Mouse (Mus musculus) Muller cell, postnatal 12 days (primary cell): Measurements from ENCODE around the gene Frmd4a.

Experiments
- DNase-seq: peaks from one replicate; pipeline ENCODE4 v3.0.0-alpha.2; 2015; ENCODE audit errors: inconsistent ontology term

Gene Frmd4a

GRCm38 (mm10) chr2:4017528-4018288 is at the start of gene Frmd4a:
Gene Frmd4a, plus strand, starts transcription at chr2:4017717.
- no peak for DNase-seq

- no peak for DNase-seq
These were observed 28.6 kb upstream of the Frmd4a start for GRCm38 (mm10) chr2:3988876-3989275.

DNA sequence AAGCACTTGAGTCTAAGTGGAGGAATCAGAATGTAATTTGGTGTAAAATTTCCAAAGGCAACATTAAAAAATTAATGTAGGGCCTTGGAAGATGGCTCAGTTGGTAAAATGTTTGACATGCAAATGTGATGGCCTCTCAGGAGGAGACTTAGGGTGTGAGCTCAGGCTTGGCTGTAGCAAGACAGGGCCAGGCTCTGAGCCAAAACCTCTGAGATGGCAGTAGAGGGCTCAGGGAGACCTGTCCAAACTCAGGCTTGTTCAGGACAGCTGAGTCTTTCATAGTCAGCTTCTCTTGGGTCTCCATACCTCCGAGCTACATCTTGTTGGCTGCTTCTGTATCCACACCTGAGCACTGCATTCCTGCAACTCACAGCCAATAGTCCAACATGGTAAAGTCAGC is 27.1 kb upstream of the Frmd4a start:
- DNase-seq = no peak

GRCm38 (mm10) chr2:4018431-4018876 is 937 bp downstream of the Frmd4a start:
- DNase-seq = no peak

GRCm38 (mm10) chr2:4018909-4019308 is 1.4 kb downstream of the Frmd4a start:
- DNase-seq = no peak

DNA sequence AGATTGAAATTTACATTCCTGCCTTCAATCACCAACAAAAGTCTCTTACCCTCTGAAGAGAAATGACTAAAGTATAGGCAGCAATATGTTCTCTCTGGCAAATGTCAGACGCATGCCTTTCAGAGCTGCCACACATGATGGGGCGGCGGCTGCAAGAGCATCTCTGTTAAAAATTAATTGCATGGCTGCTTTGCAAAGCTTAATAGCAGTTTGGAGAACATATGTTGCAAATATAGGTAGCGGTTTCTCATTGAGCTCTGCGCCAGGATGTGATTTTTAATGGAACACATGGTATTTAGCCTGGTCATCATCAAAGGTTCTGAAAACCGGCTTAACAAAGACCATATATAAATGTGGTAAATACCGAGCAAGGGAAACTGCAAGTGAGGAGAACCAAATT is 7.4 kb downstream of the Frmd4a start:
- no peak for DNase-seq

- no peak for DNase-seq
These were observed 11.7 kb downstream of the Frmd4a start for GRCm38 (mm10) chr2:4029031-4029747.

DNA sequence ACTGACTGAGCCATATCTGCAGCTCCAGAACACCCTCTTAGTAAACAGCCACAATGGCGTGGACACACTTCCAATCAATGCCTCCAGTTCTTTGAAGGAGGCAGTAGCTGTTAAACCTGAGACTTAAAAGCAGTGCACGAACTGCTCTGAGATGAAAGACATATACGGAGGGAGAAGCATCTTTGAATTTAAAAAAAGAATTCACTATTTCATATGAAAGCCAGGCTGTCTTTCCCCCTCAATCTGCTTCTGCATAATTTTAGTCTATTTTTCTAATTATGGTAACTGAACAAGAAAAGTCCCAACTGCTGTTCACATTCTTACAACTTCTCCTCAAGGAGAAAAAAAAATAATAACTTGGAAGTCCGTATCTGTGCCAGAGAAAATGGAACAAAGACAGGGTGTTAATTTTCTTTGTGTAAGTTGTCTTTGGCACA is 18.7 kb downstream of the Frmd4a start:
- DNase-seq = no peak

DNA sequence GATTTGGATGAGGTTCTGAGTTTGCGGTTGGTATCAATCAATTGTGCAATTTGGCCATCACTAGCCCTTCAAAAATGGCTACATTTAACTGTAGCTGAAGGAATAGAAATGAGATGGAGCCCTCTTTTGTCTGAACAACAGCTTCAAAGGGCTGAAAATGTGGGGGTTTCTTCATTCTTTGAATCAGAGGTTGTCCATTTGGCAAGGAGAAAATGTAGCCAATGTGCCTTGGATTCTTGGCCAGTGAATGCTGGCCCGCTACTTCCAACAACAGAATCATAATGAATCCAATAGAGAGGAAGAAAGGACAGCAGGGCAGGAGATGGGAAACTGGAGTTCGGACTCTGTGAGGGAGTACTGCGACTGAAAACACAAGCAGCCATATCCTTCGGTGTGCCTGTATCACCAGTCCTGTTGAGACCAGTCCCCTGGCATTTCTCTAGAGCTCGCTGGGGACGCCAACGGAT is 19.2 kb downstream of the Frmd4a start:
- DNase-seq = peak; percentile 84

DNA sequence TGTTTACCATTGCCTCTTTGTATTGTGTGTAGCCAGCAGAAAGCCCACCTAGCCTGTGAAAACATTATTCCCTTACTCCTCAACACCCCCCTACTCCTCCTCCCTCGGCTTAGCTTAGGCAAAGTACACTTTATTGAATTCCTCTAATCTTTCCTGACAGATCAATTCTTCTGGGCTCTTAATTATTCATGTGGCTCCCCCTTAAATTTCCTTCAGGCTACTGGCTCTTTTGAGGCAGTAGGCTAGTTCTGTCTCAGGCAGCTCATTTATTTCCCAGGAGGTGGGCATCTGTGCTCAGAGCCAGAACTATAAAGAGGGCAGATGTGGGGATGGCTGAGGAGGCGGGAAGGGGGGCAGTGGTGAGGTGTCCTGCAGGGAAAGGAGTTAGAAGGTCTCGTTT is 24.5 kb downstream of the Frmd4a start:
- peak; percentile 19 for DNase-seq

DNA sequence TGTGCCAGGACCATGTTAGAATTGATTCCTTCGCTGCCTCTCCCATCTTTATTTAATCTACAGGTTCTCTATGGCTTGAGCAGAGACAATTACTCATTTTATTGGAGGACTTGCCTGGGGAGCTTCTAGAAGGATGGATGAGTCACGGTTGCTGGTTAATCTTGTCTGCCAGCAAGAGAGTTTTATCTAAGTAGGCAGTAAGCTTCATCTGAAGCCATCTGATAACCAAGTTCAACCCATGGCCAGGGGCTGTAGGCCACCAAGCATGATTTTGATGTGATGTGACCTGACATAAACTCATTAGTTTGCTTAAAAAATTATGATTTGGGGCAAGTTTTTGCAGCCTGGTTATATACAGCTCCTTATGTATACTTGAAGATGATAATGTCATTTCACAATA is 38.0 kb downstream of the Frmd4a start:
- peak; percentile 4 for DNase-seq

DNA sequence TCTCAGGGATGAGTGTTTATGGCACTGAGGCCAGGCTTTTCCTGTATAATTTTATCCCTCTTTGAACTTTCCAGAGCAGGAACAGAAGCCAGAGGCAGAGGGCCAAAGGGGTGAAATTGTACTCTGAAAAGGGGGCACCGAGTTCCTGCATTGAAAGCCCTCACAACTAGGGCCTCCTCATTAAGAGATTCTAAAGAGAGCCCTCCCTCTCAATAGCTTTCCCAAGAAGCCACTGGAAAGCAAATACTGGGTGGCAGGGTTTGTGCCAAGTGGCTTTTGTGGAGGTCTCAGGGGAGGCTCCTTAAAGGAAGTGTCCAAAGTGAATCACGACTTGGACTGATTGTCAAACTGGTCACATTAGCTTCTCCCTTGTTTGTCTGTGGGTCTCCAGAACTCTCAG is 43.2 kb downstream of the Frmd4a start:
- DNase-seq = no peak

DNA sequence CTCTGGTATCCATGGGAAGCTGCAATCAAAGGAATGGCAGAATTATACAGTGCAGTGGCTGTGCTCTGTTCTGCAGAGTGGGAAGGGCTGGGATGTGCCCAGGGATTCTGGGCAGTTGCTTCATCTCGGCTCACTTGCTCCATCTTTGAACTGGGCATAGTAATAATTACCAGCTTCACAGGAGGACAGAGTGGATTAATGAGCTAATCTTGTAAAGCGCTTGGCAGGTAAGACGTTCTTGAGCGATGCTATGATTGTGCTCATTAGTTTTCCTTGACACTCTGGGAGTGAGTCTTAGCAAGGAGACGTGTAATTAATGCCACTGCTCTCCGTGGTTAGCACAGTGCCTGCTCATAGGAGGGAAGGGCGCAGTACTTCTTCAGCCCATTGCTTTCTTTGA is 54.3 kb downstream of the Frmd4a start:
- DNase-seq = no peak

- DNase-seq = peak; percentile 12
These were observed 66.4 kb downstream of the Frmd4a start for GRCm38 (mm10) chr2:4083877-4084276.

DNA sequence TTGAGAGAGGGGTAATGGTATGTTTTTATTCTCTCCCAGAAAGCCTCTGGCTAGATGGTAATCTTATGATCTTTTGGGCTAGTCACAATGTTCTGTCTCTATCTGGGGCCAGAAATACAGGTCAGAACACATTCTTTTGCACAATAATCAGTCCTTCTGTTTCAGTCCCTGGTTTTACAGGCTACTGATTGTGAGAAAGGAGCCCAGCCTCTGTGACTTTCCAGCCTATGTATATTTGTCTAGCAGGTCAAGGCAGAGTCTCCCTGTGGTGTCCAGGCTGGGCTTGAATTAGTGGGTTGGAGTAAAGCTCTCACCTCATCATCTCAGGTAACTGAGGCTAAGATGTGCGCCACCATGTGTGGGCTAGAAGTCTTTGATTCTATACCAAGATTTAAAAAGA is 80.1 kb downstream of the Frmd4a start:
- no peak for DNase-seq

GRCm38 (mm10) chr2:4098948-4099776 is 81.6 kb downstream of the Frmd4a start:
- DNase-seq = no peak

DNA sequence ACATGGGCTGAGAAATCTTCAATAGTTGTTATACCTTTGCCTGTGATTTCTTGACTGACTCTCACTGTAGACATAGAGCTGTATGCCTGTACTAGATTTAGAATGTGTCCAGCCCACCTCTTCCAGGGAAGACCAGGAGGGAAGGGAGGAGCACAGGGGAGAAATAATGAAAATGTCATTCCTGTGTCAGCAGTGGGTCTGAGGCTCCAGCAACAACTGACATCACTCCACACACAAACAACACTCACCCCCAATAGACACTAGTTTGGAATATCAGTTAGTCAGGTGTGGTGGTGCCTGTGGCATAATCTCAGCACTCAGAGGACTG is 82.2 kb downstream of the Frmd4a start:
- DNase-seq = no peak

DNA sequence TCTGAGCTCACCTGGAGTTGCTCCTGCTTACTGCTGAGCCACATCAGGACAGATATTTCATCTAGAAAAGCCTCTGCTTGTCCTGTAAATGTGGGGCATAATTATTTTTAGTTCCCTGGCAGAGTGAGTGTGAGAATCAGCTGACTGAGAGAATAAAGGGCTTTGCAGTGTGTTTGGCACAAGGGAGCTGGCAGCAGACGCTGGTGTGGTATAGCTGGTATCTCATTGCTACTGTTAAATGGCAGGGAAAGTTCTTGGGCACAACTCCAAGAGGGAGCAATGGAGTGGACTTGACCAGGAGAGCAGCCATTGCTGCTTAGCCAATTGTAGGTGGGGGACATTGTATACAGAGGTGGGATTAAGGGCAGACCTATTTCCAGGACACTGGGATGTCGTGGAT is 83.9 kb downstream of the Frmd4a start:
- DNase-seq = peak; percentile 32

GRCm38 (mm10) chr2:4113303-4113920 is 95.9 kb downstream of the Frmd4a start:
- DNase-seq = no peak

DNA sequence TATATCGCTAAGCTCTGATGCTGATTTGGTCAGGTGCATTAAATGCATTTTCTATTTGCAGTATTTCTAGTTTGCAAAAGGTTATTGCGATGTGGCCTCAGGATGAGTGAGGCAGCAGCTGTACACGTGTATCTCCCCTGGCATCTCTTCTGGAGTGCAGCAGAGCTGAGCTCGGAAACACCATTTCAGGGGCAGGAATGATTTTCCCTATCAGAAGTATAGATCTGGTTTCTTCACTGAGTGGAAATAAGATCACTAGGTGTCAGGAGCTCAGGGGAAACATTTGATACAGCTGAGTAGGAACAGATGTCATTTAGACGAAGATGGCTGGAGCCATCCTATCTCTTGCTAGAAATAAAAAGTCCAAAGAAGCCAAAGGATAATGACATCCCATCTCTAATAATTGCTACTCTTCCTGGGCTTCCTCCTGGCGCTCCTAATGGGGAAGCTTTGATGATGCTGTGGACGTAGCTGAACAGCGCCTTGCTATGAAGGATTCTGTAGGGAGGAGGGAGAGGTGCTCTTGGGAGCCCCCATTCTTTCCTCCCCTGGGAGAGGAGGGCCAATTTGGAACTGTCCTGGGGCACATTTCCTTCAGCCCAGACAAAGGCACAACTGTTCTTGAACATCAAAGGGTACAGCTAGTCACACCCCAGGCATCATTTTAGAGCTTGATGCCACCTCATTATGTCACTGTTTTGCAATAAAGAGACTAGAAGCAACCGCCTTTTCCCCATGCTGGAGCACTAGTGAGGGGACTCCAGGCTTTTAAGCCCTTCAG is 102.4 kb downstream of the Frmd4a start:
- no peak for DNase-seq

DNA sequence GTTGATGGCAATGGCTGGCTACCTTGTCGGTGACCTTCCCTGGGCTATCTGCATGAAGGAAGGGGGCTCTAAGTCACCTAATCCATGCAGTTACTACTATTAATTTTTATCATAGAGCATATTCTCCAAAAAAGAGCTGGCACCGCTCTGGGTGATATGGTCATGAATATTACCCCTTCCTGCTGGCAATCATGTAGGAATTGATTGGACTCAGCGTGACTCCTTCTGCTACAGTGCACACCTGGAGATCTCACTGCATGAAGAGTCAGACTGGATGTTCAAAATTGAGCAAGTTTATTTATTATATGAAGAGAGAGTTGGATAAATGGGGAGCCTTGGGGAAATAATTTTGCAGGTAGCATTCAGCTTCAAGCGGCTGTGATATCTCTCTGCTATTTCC is 113.7 kb downstream of the Frmd4a start:
- DNase-seq = no peak
